Mouse (Mus musculus) olfactory bulb, adult 2 months (tissue): ENCODE measurements around the gene Kremen2.

Experiments
- CTCF ChIP-seq: fragments of 200-500 bp; IDR thresholded peaks from 2 replicates; pipeline ENCODE4 v1.5.1; 2012; ENCODE audit warnings: low read depth, mild to moderate bottlenecking, low read length, moderate library complexity; ENCODE audit not compliant: insufficient read depth
- POLR2A ChIP-seq: fragments of 200-500 bp; IDR thresholded peaks from 2 replicates; pipeline ENCODE4 v1.6.1; 2012; ENCODE audit warnings: mild to moderate bottlenecking, low read depth, low read length, moderate library complexity; ENCODE audit not compliant: insufficient read depth

DNA sequence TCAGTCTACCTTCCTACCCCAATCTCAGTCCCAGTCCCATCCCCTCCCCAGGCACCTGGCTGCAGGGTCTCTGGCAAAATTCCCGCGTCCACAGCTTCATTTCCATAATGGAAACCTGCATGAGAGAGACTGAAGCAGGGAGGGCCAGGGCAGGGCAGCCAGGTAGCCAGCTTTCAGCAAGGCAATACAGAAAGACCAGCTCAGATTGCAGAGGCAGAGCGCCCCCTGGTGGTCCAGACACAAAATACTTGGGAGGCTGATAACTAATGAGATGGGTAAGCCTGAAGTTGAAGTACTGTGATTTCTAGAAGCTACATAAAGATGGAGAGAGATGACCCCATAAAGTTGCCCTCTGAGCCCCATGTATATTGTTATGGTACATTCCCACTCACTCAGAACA is 39.4 kb downstream of the Kremen2 start:
- TF ChIP-seq CTCF (peak; percentile 66), POLR2A (no peak)
